Mouse (Mus musculus) kidney, embryonic 16.5 days (tissue): Measurements from ENCODE around the gene Rcor3. TPM values are rescaled to one million over a fixed set of nuclear protein-coding genes. Genes with fewer than 3 reads are reported as not detected.

ENCODE experiments used
- ATAC-seq: fragments of 200-750 bp; cut with Nextera tagmentation; 2 replicates; pipeline ENCODE4 v1.8.0; 2017; ENCODE audit warnings: moderate TSS enrichment; ENCODE audit not compliant: low FRiP score, low TSS enrichment
- H3K27ac ChIP-seq: fragments of 300-500 bp; sonication (generic); 2 replicates; pipeline ENCODE4 v1.5.1; 2014; ENCODE audit warnings: low read length
- H3K27me3 ChIP-seq: fragments of 300-500 bp; sonication (generic); 2 replicates; pipeline ENCODE4 v1.6.1; 2014; ENCODE audit warnings: low read length, control low read depth, mixed read lengths; ENCODE audit not compliant: insufficient read depth
- H3K36me3 ChIP-seq: fragments of 300-500 bp; sonication (generic); 2 replicates; pipeline ENCODE4 v1.6.1; 2014; ENCODE audit warnings: low read length, control low read depth, mixed read lengths; ENCODE audit not compliant: insufficient read depth
- H3K4me1 ChIP-seq: fragments of 300-500 bp; sonication (generic); 2 replicates; pipeline ENCODE4 v1.6.1; 2014; ENCODE audit warnings: low read length, control low read depth, mixed read lengths; ENCODE audit not compliant: insufficient read depth
- H3K4me2 ChIP-seq: fragments of 300-500 bp; sonication (generic); replicated peaks from 2 replicates; pipeline ENCODE4 v1.6.1; 2014; ENCODE audit warnings: low read depth, low read length
- H3K4me3 ChIP-seq: fragments of 300-500 bp; sonication (generic); 2 replicates; pipeline ENCODE4 v1.5.1; 2014; ENCODE audit warnings: mild to moderate bottlenecking, low read length
- H3K9ac ChIP-seq: fragments of 300-500 bp; sonication (generic); replicated peaks from 2 replicates; pipeline ENCODE4 v1.6.1; 2014; ENCODE audit warnings: low read length
- H3K9me3 ChIP-seq: fragments of 300-500 bp; sonication (generic); 2 replicates; pipeline ENCODE4 v1.6.1; 2016; ENCODE audit warnings: low read length, control low read depth
- WGBS: fragments of 180-500 bp; shearing (Covaris S2); extraction: QIAGEN DNeasy Blood & Tissue Kit; methylation state at CpG from one replicate; pipeline ENCODE4 v1.1.7; 2014; 5-methylcytosine and 5-hydroxymethylcytosine counted together
- polyA plus RNA-seq: library from polyadenylated mRNA; unstranded; fragments of >200 nt; fragmentation: Nextera tagmentation; extraction: Ambion mirVana; gene quantifications from 2 replicates; pipeline ENCODE4 v1.2.1, GENCODE M21; 2015

Rcor3 gene
- polyA plus RNA-seq, 1 experiment from 2014 or later: 26.3 TPM

- ATAC-seq: no peak
- Histone ChIP-seq H3K4me3 (no peak overlapping the region), H3K4me2 (no peak overlapping the region), H3K4me1 (peaks cover 5% of the 10 kb centered on the region; the same call in 1 of the 2 replicates), H3K27me3 (no peaks in the 10 kb centered on the region), H3K36me3 (peaks cover 39% of the 10 kb centered on the region), H3K9me3 (peaks cover 7% of the 10 kb centered on the region), H3K9ac (no peak overlapping the region), H3K27ac (no peak overlapping the region)
- WGBS: 87% methylated on average over 10 of the region's 10 CpGs
Observed at GRCm38 (mm10) chr1:192058911-192059310, 79.0 kb downstream of the Rcor3 start.

- Histone ChIP-seq H3K4me1 (no peaks in the 10 kb centered on the region), H3K9me3 (no peaks in the 10 kb centered on the region), H3K36me3 (peaks cover 23% of the 10 kb centered on the region), H3K4me3 (no peak overlapping the region), H3K9ac (no peak overlapping the region), H3K27me3 (no peaks in the 10 kb centered on the region), H3K27ac (no peak overlapping the region), H3K4me2 (no peak overlapping the region)
- 40% methylated on average over 3 of the region's 3 CpGs for WGBS
- no peak for ATAC-seq
Observed at GRCm38 (mm10) chr1:192053726-192054125, 84.1 kb downstream of the Rcor3 start.

- 73% methylated on average over 5 of the region's 5 CpGs for WGBS
- no peak overlapping the region for H3K27ac ChIP-seq
- ATAC-seq: no peak
- no peak overlapping the region for H3K9ac ChIP-seq
- H3K4me3 ChIP-seq: no peak overlapping the region
- no peak overlapping the region for H3K4me2 ChIP-seq
- H3K4me1 ChIP-seq: no peaks in the 10 kb centered on the region
- no peaks in the 10 kb centered on the region for H3K27me3 ChIP-seq
- no peaks in the 10 kb centered on the region for H3K9me3 ChIP-seq
- H3K36me3 ChIP-seq: peaks cover 16% of the 10 kb centered on the region
Observed at GRCm38 (mm10) chr1:192052986-192053385, 84.9 kb downstream of the Rcor3 start.

- Histone ChIP-seq H3K9ac (no peak overlapping the region), H3K27me3 (no peaks in the 10 kb centered on the region), H3K27ac (no peak overlapping the region), H3K36me3 (peaks cover 14% of the 10 kb centered on the region), H3K4me2 (no peak overlapping the region), H3K4me1 (no peaks in the 10 kb centered on the region), H3K4me3 (no peak overlapping the region), H3K9me3 (no peaks in the 10 kb centered on the region)
- ATAC-seq: no peak
- WGBS: 95% methylated on average over 8 of the region's 8 CpGs
Observed at GRCm38 (mm10) chr1:192052461-192052860, 85.4 kb downstream of the Rcor3 start.

Other genes starting within 250 kb of the Rcor3 start
- gene Slc30a1, start 231.3 kb downstream of the Rcor3 start, polyA plus RNA-seq: 1.6 and 2.0 TPM in 2 replicates
- gene Rd3, start 160.7 kb downstream of the Rcor3 start, polyA plus RNA-seq: 0.55 TPM in 2 replicates
- 23.6 and 25.2 TPM in 2 replicates for gene Traf5, start 45.5 kb downstream of the Rcor3 start, polyA plus RNA-seq
- 1.2 and 1.3 TPM in 2 replicates for gene Kcnh1, start 52.7 kb upstream of the Rcor3 start, polyA plus RNA-seq